Mouse (Mus musculus) ovary, postnatal 36 days (tissue): ENCODE measurements at regions not wholly inside any gene's neighbourhood (a gene's known extent, or its start where the extent isn't known, plus 50 kb on each side); places are given as distances from the start of the nearest gene placed in this dataset.
A peak's percentile ranks its signal among the peaks of the same experiment; 100 is the strongest.

ENCODE experiments used
- DNase-seq: peaks from one replicate; pipeline ENCODE4 v3.0.0; 2022; ENCODE audit warnings: low spot score, mixed read lengths

GRCm38 (mm10) chr8:5800594-5800993 lies 695.4 kb upstream of the Slc10a2 start:
- DNase-seq = no peak

GRCm38 (mm10) chr8:5756366-5756765 lies 651.2 kb upstream of the Slc10a2 start:
- DNase-seq = no peak

- DNase-seq = peak; percentile 6
Measured at GRCm38 (mm10) chr8:5739503-5739902, 634.4 kb upstream of the Slc10a2 start.

- no peak for DNase-seq
Measured at GRCm38 (mm10) chr8:5727416-5727815, 622.3 kb upstream of the Slc10a2 start.

- DNase-seq = no peak
Measured at GRCm38 (mm10) chr8:5687999-5688398, 582.8 kb upstream of the Slc10a2 start.

GRCm38 (mm10) chr8:5674971-5675370 lies 569.8 kb upstream of the Slc10a2 start:
- no peak for DNase-seq
